Mouse (Mus musculus) thymus, postnatal 0 days (tissue): ENCODE measurements around the gene Iqcf6. TPM values are rescaled to one million over a fixed set of nuclear protein-coding genes. Genes with fewer than 3 reads are reported as not detected.
A peak's percentile ranks its signal among the peaks of the same experiment; 100 is the strongest.

Experiments
- DNase-seq: peaks from one replicate; pipeline ENCODE4 v3.0.0-alpha.2; 2015; ENCODE audit warnings: low spot score
- polyA plus RNA-seq: library from polyadenylated mRNA; unstranded; fragments of >200 nt; fragmentation: Nextera tagmentation; extraction: Ambion mirVana; gene quantifications from 2 replicates; pipeline ENCODE4 v1.2.1, GENCODE M21; 2015

The Iqcf6 gene
- polyA plus RNA-seq, 1 experiment from 2014 or later = not detected

DNA sequence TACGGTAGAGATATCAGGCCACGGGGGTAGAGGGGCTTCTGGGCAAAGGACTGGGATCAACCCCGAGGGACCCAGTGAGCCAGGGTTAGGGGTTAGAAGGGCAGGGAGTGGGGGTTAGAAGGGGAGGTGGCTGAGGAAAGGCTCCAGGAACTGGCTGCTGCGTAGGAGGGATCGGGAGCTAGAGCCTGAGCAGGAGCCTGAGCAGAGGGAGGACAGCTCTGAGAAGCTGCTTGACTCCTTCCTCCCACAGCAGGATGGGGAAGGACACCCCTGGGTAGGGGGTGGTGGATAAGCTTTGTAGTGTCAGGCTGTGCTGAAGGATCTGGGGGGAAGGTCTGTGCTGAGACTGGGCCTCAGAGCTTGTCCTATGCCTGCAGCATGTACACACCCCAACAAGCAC, 30.4 kb downstream of the Iqcf6 start:
- DNase-seq = no peak

DNA sequence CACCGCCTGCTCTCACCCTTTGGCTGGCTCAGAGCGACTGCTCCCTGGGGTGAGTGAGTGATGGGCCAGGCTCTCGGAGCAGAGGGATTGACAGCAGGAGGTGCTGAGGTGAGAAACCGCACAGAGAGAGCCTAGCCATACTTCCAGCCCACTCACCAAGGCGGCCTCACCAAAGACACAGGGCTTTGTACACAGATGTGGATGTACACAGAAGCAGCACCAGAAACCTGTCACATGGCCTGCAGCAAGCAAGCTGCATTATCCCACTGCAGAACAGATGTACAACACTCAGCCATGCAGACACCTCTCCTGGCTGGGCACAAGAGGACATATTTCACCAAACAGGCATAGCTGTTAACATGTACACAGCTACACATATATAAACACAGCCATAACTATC, 31.2 kb downstream of the Iqcf6 start:
- no peak for DNase-seq

DNA sequence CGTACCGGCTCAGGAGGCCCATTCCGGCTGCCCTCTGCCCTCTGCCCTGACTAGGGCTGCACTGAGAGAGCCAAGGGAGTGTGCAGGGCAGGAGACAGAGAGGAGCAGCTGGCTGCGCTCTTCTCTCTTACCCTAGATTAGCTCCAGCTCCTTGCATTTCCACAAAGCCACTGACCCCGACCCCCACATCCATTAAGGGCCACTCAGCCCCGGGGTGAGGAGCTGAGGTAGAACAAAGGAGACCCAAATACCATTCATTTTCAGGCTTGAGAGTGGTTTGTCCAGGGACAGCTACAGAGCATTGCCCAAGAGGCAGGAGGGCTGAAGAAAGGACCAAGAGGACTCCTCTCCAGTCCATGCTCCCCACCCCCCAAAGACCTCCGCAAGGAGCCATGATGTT, 33.1 kb downstream of the Iqcf6 start:
- no peak for DNase-seq

DNA sequence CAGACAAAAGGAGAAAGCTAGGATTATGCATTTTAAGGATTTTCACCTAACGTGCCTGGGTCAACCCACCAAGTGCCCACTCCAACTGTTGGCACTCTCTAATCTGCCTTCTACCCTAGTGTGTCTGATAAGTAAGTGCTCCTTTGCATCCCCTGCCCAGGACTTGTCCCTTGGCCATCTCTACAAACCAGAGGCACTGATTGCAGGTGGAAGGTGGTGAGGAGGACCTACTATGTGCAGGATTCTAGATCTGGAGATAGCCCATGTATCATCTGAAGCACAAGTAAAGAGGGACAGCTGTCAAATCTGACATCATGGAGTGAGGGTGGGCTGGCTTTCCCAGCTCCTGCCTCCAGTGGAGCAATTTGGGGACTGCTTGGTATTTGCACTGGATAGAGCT, 33.6 kb downstream of the Iqcf6 start:
- no peak for DNase-seq

DNA sequence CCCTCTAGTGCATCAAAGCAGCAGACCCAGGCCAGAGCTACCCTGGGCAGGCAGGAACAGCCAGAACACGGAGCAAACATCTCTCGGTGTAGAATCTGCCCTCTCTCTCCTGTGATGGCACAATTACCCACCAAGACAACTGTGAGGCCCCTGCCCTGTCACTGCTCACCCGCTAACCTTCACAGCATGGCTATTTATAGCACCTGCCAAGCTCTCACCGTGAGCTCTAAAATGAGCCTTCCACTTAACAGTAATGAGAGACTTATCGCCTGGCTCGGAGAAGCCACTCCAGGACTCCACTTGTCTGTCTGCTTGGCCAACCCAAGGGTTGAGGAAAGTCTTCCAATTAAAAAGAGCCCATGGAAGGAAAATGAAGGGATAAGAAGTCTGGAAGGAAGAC, 36.8 kb downstream of the Iqcf6 start:
- DNase-seq = no peak

DNA sequence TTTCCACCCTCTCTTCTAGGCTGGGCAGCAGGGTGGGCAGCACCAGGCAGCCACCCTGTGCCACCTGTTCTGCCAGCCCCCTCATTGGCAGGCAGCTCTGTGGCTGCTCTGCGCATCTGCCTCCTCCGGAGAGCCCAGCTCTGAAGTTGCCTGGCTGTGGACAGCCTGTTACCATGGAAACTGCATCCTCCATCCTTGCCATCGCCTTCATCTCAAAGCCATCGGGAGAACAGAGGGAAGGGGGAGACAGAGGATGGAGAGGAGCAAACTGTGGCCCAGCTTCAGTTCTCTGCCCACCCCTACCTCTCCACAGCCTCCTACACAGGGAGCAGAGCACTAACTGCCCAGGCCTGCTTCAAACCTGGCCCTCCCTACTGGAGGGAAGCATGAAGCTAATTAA, 38.1 kb downstream of the Iqcf6 start:
- no peak for DNase-seq

DNA sequence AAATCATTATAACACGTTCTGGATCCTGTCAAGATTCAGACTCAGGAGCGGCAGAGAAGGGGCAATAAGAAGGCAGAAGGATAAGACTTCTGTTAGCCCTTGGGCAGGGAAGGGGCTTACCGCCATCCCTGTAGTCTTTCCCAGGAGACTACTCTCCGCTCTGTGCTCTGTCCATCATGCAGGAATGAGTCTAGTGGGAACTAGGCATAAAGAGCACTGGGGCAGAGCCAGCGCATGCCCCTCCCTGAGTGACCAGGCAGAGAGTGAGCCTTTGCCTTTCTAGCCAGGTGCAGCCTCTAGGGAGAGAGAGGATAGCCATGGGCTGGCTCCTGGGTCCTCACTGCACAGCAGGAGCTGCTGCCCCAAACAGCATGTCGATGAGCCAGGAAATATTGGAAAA, 38.5 kb downstream of the Iqcf6 start:
- no peak for DNase-seq

DNA sequence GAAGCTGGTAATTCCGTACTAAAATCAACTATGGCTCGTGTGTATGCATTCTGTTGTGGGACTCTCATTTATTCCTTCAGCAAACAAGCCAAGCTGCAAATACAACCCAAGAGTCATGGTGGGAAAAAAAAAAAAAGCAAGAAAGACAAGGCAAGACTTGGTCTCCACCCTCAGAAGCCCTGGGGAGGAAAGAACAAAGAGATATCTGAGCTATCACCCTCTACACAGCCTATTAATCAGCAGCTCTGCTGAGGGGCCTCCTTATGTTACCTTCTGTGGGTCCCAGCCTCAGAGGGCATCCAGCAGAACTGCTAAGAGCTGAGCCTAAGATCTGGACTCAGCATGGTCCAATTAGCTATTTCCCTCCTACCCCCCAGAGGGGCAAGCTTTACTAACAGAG, 47.5 kb downstream of the Iqcf6 start:
- no peak for DNase-seq

DNA sequence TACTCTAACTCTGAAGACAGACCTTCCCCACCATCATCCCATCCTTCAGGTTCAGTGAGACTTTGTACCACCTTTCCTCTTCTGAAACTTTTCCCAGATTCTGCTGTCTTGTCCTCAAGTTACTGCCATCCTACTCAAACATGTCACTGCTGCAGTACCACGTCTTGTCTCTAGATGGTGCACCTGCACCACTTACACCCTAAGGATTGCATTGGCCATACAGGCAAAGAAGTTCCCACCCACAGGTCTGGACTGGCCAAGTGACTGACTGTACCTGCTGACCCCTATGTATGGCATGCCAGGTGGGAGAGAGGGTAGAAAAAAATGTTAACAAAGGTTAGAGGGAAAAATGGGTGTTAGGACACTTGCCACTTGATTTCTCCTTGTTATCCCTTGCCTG, 49.1 kb downstream of the Iqcf6 start:
- peak; percentile 70 for DNase-seq

DNA sequence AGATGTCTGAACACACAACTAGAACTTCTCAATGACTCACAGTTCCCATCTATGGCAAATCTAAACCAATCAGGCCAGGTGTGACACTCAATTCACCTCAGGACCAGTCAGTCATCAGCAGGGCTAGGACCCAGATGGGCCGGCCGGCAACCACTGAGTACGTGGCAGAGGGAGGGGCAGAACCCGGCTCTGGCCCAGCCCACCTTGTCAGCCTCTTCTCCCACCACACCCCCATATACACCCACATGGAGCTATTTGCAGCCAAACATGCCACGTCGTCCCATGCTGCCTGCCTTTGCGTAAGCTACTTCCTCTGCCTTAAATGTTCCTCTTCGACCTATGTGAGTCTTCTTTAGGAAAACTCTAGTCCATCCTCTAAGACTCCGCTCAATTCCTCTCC, 49.6 kb downstream of the Iqcf6 start:
- no peak for DNase-seq

DNA sequence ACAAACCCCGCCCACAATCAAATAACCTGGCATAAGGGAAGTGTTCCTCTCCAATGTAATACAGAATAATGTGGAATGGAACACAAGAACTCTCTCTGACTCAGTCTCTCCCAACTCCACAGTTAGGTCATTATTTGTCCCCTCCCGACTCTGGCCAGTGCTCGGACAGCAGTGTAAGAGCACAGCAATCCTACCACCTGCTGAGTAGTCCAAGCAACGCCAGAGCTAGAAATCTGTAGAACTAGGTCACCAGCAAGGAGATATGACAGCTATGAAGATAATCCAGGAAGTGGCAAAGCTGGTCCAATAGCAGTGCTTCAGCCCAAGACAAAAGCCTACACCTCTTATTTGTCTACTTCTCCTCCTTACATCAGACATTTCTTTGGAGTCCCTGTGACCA, 50.2 kb downstream of the Iqcf6 start:
- no peak for DNase-seq

Other genes with a start within 250 kb of the Iqcf6 start
- gene Rpl29, start 197.1 kb upstream of the Iqcf6 start, polyA plus RNA-seq = 1,071 and 1,139 TPM in 2 replicates
- 17.4 and 18.3 TPM in 2 replicates for gene Acy1, start 188.3 kb upstream of the Iqcf6 start, polyA plus RNA-seq
- gene Abhd14b, start 179.1 kb upstream of the Iqcf6 start, polyA plus RNA-seq = 9.4 and 13.0 TPM in 2 replicates
- 15.7 and 19.6 TPM in 2 replicates for gene Abhd14a, start 178.9 kb upstream of the Iqcf6 start, polyA plus RNA-seq
- 12.6 and 16.3 TPM in 2 replicates for gene Pcbp4, start 173.3 kb upstream of the Iqcf6 start, polyA plus RNA-seq
- 0.17 and 0.20 TPM in 2 replicates for gene Gpr62, start 160.6 kb upstream of the Iqcf6 start, polyA plus RNA-seq
- 56.8 and 62.7 TPM in 2 replicates for gene Rrp9, start 150.6 kb upstream of the Iqcf6 start, polyA plus RNA-seq
- 18.0 and 22.3 TPM in 2 replicates for gene Parp3, start 149.6 kb upstream of the Iqcf6 start, polyA plus RNA-seq
- gene Iqcf1, start 126.6 kb upstream of the Iqcf6 start, polyA plus RNA-seq = not detected in 2 replicates
- 0.26 and 0.27 TPM in 2 replicates for gene Iqcf5, start 112.0 kb upstream of the Iqcf6 start, polyA plus RNA-seq
- gene Iqcf3, start 65.0 kb upstream of the Iqcf6 start, polyA plus RNA-seq = not detected in 2 replicates
- not detected in 2 replicates for gene Iqcf4, start 55.6 kb upstream of the Iqcf6 start, polyA plus RNA-seq
- 0.10 and 0.12 TPM in 2 replicates for gene Grm2, start 29.5 kb downstream of the Iqcf6 start, polyA plus RNA-seq
- gene Tex264, start 59.3 kb downstream of the Iqcf6 start, polyA plus RNA-seq = 47.0 and 60.1 TPM in 2 replicates
- 3.3 and 5.7 TPM in 2 replicates for gene Rad54l2, start 162.6 kb downstream of the Iqcf6 start, polyA plus RNA-seq
- gene Dcaf1, start 195.3 kb downstream of the Iqcf6 start, polyA plus RNA-seq = 8.6 and 11.6 TPM in 2 replicates